Mouse (Mus musculus) forebrain, embryonic 13.5 days (tissue): ENCODE measurements around the gene Cacna2d2. TPM values are rescaled to one million over a fixed set of nuclear protein-coding genes. Genes with fewer than 3 reads are reported as not detected.

Experiments
- ATAC-seq: fragments of 200-750 bp; cut with Nextera tagmentation; 2 replicates; pipeline ENCODE4 v1.8.0; 2017
- H3K27ac ChIP-seq: fragments of 300-500 bp; sonication (generic); 2 replicates; pipeline ENCODE4 v1.5.1; 2015; ENCODE audit warnings: inconsistent platforms, mild to moderate bottlenecking, moderate library complexity
- H3K27me3 ChIP-seq: fragments of 300-500 bp; sonication (generic); 2 replicates; pipeline ENCODE4 v1.6.1; 2015; ENCODE audit warnings: mild to moderate bottlenecking, inconsistent platforms
- H3K36me3 ChIP-seq: fragments of 300-500 bp; sonication (generic); 2 replicates; pipeline ENCODE4 v1.6.1; 2015; ENCODE audit warnings: mild to moderate bottlenecking, inconsistent platforms; ENCODE audit not compliant: poor library complexity, severe bottlenecking
- H3K4me1 ChIP-seq: fragments of 300-500 bp; sonication (generic); 2 replicates; pipeline ENCODE4 v1.6.1; 2015; ENCODE audit warnings: inconsistent platforms
- H3K4me2 ChIP-seq: fragments of 300-500 bp; sonication (generic); 2 replicates; pipeline ENCODE4 v1.6.1; 2015; ENCODE audit warnings: inconsistent platforms, mild to moderate bottlenecking, moderate library complexity
- H3K4me3 ChIP-seq: fragments of 300-500 bp; sonication (generic); 2 replicates; pipeline ENCODE4 v1.5.1; 2015; ENCODE audit warnings: mild to moderate bottlenecking, inconsistent platforms
- H3K9ac ChIP-seq: fragments of 300-500 bp; sonication (generic); 2 replicates; pipeline ENCODE4 v1.6.1; 2015; ENCODE audit warnings: mild to moderate bottlenecking, inconsistent platforms
- H3K9me3 ChIP-seq: fragments of 300-500 bp; sonication (generic); replicated peaks from 2 replicates; pipeline ENCODE4 v1.6.1; 2016; ENCODE audit warnings: inconsistent platforms
- WGBS: fragments of 180-500 bp; shearing (Covaris S2); methylation state at CpG from one replicate; pipeline ENCODE4 v1.1.7; 2015; 5-methylcytosine and 5-hydroxymethylcytosine counted together
- polyA plus RNA-seq: library from polyadenylated mRNA; unstranded; fragments of >200 nt; fragmentation: Nextera tagmentation; extraction: Ambion mirVana; gene quantifications from 2 replicates; pipeline ENCODE4 v1.2.1, GENCODE M21; 2015

The Cacna2d2 gene
- polyA plus RNA-seq, 1 experiment from 2014 or later, result 3.3 TPM

DNA sequence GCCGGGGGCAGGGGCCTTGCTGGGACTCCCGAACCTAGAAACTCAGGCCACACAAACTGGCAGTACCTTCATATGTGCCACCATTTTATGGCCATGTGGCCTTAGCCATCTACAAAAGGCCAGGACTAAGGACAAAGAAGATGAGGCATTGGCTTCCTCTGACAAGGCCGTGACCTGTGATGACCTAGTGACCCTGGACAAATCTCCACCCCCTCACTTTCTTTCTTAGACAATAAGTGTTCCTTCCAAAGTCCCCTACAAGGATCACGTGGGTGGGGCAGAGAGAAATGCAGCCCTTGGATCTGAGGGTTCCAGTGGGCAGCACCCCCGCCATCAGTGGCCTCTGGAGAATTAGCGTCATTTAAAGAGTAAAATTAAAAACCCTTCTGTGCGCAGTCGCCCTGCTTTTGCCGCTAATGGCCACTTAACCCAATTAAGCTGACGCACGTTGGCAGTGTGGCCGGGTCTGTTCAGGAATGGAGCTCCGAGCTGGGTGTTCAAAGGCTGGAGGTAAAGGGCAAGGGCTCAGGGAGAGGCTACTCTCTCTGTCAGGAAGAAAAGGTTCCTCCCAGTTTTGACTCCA is 69.9 kb downstream of the Cacna2d2 start:
- Histone ChIP-seq H3K4me3 (no peak overlapping the region), H3K4me1 (peaks cover 37% of the 10 kb centered on the region), H3K4me2 (no peak overlapping the region), H3K36me3 (no peaks in the 10 kb centered on the region), H3K9me3 (no peaks in the 10 kb centered on the region), H3K27ac (no peak overlapping the region), H3K27me3 (peaks cover 67% of the 10 kb centered on the region), H3K9ac (no peak overlapping the region)
- WGBS, result 18% methylated on average over 13 of the region's 13 CpGs
- ATAC-seq, result no peak

- 16% methylated on average over 15 of the region's 15 CpGs for WGBS
- Histone ChIP-seq H3K9ac (0 out of 2 replicates have a peak overlapping the region, but pooled peaks have one; percentile 32), H3K36me3 (no peaks in the 10 kb centered on the region), H3K27me3 (peaks cover 64% of the 10 kb centered on the region), H3K4me2 (peak overlapping the region; percentile 8; the same call in 1 of the 2 replicates), H3K9me3 (no peaks in the 10 kb centered on the region), H3K4me3 (no peak overlapping the region), H3K4me1 (peaks cover 31% of the 10 kb centered on the region), H3K27ac (peak overlapping the region; percentile 36; the same call in 1 of the 2 replicates)
- ATAC-seq, result peak; percentile 65
Measured at GRCm38 (mm10) chr9:107470427-107470826, 71.0 kb downstream of the Cacna2d2 start.

DNA sequence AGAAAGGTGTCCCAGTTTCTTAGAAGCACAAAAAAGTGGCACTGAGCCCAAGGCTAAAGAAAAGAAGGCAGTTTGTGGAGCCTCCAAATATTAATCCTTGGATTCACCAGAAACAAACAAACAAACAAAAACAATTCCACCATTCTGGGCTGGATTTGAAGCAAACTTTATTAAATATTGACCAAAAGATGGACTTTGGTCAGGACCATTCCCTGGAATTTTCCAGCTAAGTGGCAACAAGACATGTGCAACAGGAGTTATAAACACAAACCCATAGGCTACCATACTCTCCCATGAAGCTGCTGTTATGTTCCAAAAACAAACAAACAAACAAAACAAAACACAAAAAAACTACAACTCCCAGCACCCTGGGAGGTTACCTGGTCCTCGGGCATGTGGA is 74.6 kb downstream of the Cacna2d2 start:
- Histone ChIP-seq H3K4me3 (no peak overlapping the region), H3K9me3 (no peaks in the 10 kb centered on the region), H3K36me3 (no peaks in the 10 kb centered on the region), H3K4me1 (peaks cover 26% of the 10 kb centered on the region), H3K9ac (no peak overlapping the region), H3K27me3 (peaks cover 38% of the 10 kb centered on the region), H3K4me2 (no peak overlapping the region), H3K27ac (no peak overlapping the region)
- 87% methylated on average over 1 of the region's 1 CpGs for WGBS
- ATAC-seq, result no peak

DNA sequence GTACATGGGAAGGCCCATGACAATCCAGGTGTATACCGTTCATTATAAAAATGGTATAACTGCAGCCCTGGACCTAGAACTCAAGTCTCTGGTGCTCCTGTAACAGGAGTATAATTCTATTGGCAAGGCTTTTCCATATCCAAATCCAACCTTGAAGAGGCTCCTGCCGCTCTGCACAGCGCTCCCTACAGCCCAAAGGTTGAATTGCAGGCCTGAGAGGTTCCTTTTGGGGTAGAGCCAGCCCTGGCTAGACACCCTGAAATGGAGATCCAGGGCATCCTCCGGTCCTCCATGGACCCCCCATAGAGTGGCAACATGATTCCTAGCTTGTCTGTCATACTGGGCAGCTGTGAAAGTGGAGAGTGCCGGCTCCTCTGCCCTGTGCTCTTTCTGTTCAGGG is 79.6 kb downstream of the Cacna2d2 start:
- Histone ChIP-seq H3K4me2 (peak overlapping the region; percentile 42), H3K27ac (peak overlapping the region; percentile 82), H3K9me3 (no peaks in the 10 kb centered on the region), H3K4me3 (0 out of 2 replicates have a peak overlapping the region, but pooled peaks have one; percentile 11), H3K36me3 (no peaks in the 10 kb centered on the region), H3K27me3 (peaks cover 10% of the 10 kb centered on the region), H3K9ac (peak overlapping the region; percentile 40; the same call in 1 of the 2 replicates), H3K4me1 (peaks cover 52% of the 10 kb centered on the region)
- ATAC-seq, result peak; percentile 25; the same call in 1 of the 2 replicates
- WGBS, result 34% methylated on average over 5 of the region's 5 CpGs

GRCm38 (mm10) chr9:107479593-107479992 is 80.2 kb downstream of the Cacna2d2 start:
- Histone ChIP-seq H3K27ac (peak overlapping the region; percentile 82), H3K4me2 (peak overlapping the region; percentile 42), H3K4me3 (0 out of 2 replicates have a peak overlapping the region, but pooled peaks have one; percentile 11), H3K9me3 (no peaks in the 10 kb centered on the region), H3K4me1 (peaks cover 58% of the 10 kb centered on the region), H3K9ac (peak overlapping the region; percentile 40), H3K27me3 (peaks cover 6% of the 10 kb centered on the region), H3K36me3 (no peaks in the 10 kb centered on the region)
- 0 out of 2 replicates have a peak, but pooled peaks have one; percentile 22 for ATAC-seq
- WGBS, result 4% methylated on average over 14 of the region's 14 CpGs

DNA sequence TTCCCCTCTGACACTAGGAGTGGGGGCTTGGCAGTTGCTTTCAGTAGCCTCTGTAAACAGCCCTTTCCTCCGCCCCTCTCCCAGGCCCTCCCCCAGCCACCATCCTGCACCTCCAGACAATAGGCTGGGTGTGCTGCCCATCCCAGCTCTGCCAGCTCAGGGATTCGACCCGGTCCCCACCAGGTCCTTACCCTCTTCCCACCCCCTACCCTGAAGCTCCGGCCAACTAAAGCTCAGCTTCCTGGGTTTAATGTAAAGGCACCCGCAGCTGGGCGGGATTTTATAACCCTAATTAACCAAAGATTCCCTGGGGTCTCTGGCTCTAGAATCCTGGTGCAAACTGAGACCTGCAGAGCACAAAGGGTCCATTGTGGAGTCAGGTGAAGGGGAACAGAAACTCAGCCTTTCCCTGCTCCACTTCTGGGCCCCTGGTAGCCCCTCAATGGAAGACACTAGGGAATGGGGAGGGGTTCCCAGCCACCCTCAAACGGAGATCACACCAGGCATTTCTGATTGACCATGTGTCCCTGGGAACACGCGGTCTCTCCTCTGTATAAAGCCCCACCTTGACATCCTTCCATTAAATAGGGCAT is 81.2 kb downstream of the Cacna2d2 start:
- H3K27ac ChIP-seq, result peak overlapping the region; percentile 82
- peak overlapping the region; percentile 42 for H3K4me2 ChIP-seq
- H3K9me3 ChIP-seq, result no peaks in the 10 kb centered on the region
- H3K4me3 ChIP-seq, result no peak overlapping the region
- H3K4me1 ChIP-seq, result peaks cover 68% of the 10 kb centered on the region
- H3K9ac ChIP-seq, result no peak overlapping the region
- H3K36me3 ChIP-seq, result no peaks in the 10 kb centered on the region
- 3% methylated on average over 9 of the region's 9 CpGs for WGBS
- H3K27me3 ChIP-seq, result peaks cover 2% of the 10 kb centered on the region; the same call in 1 of the 2 replicates
- ATAC-seq, result no peak

DNA sequence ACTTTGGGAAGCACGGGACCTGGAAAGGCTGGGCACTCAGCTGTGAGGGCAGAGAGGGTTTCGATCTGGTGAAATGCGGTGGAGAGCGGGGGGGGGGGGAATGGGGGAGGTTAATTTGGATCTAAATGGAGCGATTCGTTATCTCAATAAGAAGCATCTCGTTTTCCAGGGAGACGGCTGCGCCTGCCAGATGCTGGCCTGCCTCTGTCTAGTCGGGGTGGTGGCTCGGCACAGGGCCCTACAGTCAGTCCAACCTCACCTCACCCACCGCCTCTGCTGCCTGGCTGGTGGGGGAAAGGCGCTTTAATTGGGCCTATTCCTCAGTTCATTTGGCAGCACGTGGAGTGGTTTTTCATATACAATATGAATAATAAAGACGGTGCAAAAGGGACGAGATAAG is 81.9 kb downstream of the Cacna2d2 start:
- 0 out of 2 replicates have a peak overlapping the region, but pooled peaks have one; percentile 5 for H3K9ac ChIP-seq
- H3K4me1 ChIP-seq, result peaks cover 75% of the 10 kb centered on the region
- WGBS, result 8% methylated on average over 16 of the region's 16 CpGs

GRCm38 (mm10) chr9:107482004-107482403 is 82.6 kb downstream of the Cacna2d2 start:
- H3K4me1 ChIP-seq, result peaks cover 82% of the 10 kb centered on the region
- H3K27ac ChIP-seq, result peak overlapping the region; percentile 82
- H3K4me2 ChIP-seq, result no peak overlapping the region
- H3K9ac ChIP-seq, result no peak overlapping the region
- no peaks in the 10 kb centered on the region for H3K9me3 ChIP-seq
- no peak for ATAC-seq
- H3K4me3 ChIP-seq, result no peak overlapping the region
- peaks cover 2% of the 10 kb centered on the region; the same call in 1 of the 2 replicates for H3K27me3 ChIP-seq
- H3K36me3 ChIP-seq, result no peaks in the 10 kb centered on the region
- WGBS, result 91% methylated on average over 9 of the region's 9 CpGs

More for the DNA sequence above, 81.9 kb downstream of the Cacna2d2 start:
- no peak overlapping the region for H3K4me3 ChIP-seq
- no peaks in the 10 kb centered on the region for H3K36me3 ChIP-seq
- peak overlapping the region; percentile 82 for H3K27ac ChIP-seq
- H3K9me3 ChIP-seq, result no peaks in the 10 kb centered on the region
- no peak for ATAC-seq
- no peak overlapping the region for H3K4me2 ChIP-seq
- peaks cover 2% of the 10 kb centered on the region; the same call in 1 of the 2 replicates for H3K27me3 ChIP-seq

DNA sequence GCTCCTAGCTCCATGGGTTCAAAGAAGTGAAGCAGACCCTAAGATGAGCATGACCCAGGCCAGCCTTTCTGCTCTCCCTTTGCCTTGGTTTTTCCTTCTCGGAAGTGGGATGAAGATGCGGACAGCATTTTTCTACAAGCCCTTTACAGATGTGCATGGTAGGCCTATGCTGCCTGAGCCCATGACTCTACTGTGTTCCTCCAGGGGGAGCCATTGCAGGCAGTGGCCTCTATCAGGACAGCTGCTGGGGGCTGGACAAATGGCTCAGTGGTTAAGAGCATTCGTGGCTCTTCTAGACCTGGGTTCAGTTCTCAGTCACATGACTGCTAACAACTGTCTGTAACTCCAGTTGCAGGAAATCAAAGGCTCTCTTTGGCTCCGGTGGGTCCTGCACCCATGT is 83.4 kb downstream of the Cacna2d2 start:
- Histone ChIP-seq H3K9me3 (no peaks in the 10 kb centered on the region), H3K4me2 (no peak overlapping the region), H3K27ac (no peak overlapping the region), H3K27me3 (0 out of 2 replicates have a peak, but pooled peaks cover 2% of the 10 kb centered on the region), H3K36me3 (no peaks in the 10 kb centered on the region), H3K4me3 (no peak overlapping the region), H3K9ac (no peak overlapping the region), H3K4me1 (peaks cover 87% of the 10 kb centered on the region)
- ATAC-seq, result no peak
- 78% methylated on average over 4 of the region's 4 CpGs for WGBS

GRCm38 (mm10) chr9:107483714-107484113 is 84.3 kb downstream of the Cacna2d2 start:
- Histone ChIP-seq H3K9ac (no peak overlapping the region), H3K9me3 (no peaks in the 10 kb centered on the region), H3K4me1 (peaks cover 85% of the 10 kb centered on the region), H3K4me3 (no peak overlapping the region), H3K27me3 (0 out of 2 replicates have a peak, but pooled peaks cover 5% of the 10 kb centered on the region), H3K36me3 (no peaks in the 10 kb centered on the region), H3K4me2 (no peak overlapping the region), H3K27ac (peak overlapping the region; percentile 91; the same call in 1 of the 2 replicates)
- 90% methylated on average over 5 of the region's 5 CpGs for WGBS
- ATAC-seq, result no peak

GRCm38 (mm10) chr9:107484302-107484701 is 84.9 kb downstream of the Cacna2d2 start:
- Histone ChIP-seq H3K9me3 (no peaks in the 10 kb centered on the region), H3K4me1 (peaks cover 79% of the 10 kb centered on the region), H3K27ac (peak overlapping the region; percentile 91), H3K4me2 (peak overlapping the region; percentile 21; the same call in 1 of the 2 replicates), H3K4me3 (no peak overlapping the region), H3K36me3 (no peaks in the 10 kb centered on the region), H3K27me3 (0 out of 2 replicates have a peak, but pooled peaks cover 5% of the 10 kb centered on the region), H3K9ac (no peak overlapping the region)
- WGBS, result 22% methylated on average over 17 of the region's 17 CpGs
- ATAC-seq, result peak; percentile 76

GRCm38 (mm10) chr9:107484766-107485165 is 85.4 kb downstream of the Cacna2d2 start:
- no peak overlapping the region for H3K4me3 ChIP-seq
- no peaks in the 10 kb centered on the region for H3K36me3 ChIP-seq
- peak overlapping the region; percentile 21; the same call in 1 of the 2 replicates for H3K4me2 ChIP-seq
- H3K9me3 ChIP-seq, result no peaks in the 10 kb centered on the region
- 67% methylated on average over 6 of the region's 6 CpGs for WGBS
- ATAC-seq, result no peak
- H3K27ac ChIP-seq, result peak overlapping the region; percentile 91
- H3K4me1 ChIP-seq, result peaks cover 74% of the 10 kb centered on the region
- no peak overlapping the region for H3K9ac ChIP-seq
- 0 out of 2 replicates have a peak, but pooled peaks cover 5% of the 10 kb centered on the region for H3K27me3 ChIP-seq
